Mouse (Mus musculus) myocyte (in vitro differentiated cells): ENCODE measurements around the gene Uso1.

Experiments
- E2F4 ChIP-seq: IDR thresholded peaks from one replicate; pipeline ENCODE4 v1.6.1; 2011; ENCODE audit warnings: mild to moderate bottlenecking, control low read depth, moderate library complexity; ENCODE audit not compliant: insufficient read depth
- POLR2A ChIP-seq: IDR thresholded peaks from one replicate; pipeline ENCODE4 v1.6.1; 2011; ENCODE audit warnings: low read depth, mild to moderate bottlenecking, control low read depth, moderate library complexity; ENCODE audit not compliant: insufficient read length
- POLR2AphosphoS2 ChIP-seq: IDR thresholded peaks from one replicate; pipeline ENCODE4 v1.6.1; 2011; ENCODE audit warnings: low read depth, control low read depth; ENCODE audit not compliant: insufficient read length

DNA sequence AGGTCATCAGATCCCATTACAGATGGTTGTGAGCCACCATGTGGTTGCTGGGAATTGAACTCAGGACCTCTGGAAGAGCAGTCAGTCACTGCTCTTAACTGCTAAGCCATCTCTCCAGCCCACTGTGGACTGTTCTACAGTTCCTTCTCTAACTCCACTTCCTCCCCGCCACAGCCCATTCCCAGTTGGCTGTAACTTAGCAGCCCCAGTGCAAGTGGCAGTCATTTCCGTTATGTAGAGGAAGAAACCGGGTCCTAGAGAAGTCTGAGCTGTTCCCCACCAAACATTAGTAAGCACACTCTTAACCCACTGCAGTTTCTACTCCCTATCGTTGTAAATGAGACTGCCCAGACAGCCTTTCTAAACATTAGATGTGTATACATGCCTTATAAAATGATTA, 30.5 kb upstream of the Uso1 start:
- TF ChIP-seq POLR2A (no peak), E2F4 (no peak), POLR2AphosphoS2 (no peak)
